Mouse (Mus musculus) gastrocnemius, postnatal 10 days (tissue): Measurements from ENCODE around the gene Wdr91. TPM values are rescaled to one million over a fixed set of nuclear protein-coding genes. Genes with fewer than 3 reads are reported as not detected.

ENCODE experiments used
- DNase-seq: peaks from one replicate; pipeline ENCODE4 v3.0.0; 2021; ENCODE audit warnings: mixed read lengths
- total RNA-seq, 2 experiments: library from RNA; stranded (reverse); gene quantifications; 2 replicates each; pipeline ENCODE4 v1.2.3; 2021

Wdr91 gene
- total RNA-seq, 2 experiments from 2014 or later: 12.0 to 15.6 TPM

- DNase-seq: peak; percentile 28
These were observed 47.8 kb downstream of the Wdr91 start, which contains the start of gene Tmem140 for GRCm38 (mm10) chr6:34862791-34863403. TSS of gene Tmem140 (plus strand) at chr6:34863146.

- DNase-seq: peak; percentile 11
These were observed 48.3 kb downstream of the Wdr91 start for GRCm38 (mm10) chr6:34862381-34862780.

GRCm38 (mm10) chr6:34861546-34862053, 49.1 kb downstream of the Wdr91 start:
- no peak for DNase-seq

GRCm38 (mm10) chr6:34832352-34832751, 78.3 kb downstream of the Wdr91 start:
- no peak for DNase-seq

Other genes with a start within 250 kb of the Wdr91 start
- gene Agbl3, start 130.4 kb downstream of the Wdr91 start, total RNA-seq: 1 to 10 TPM; 4.6 to 5.5 TPM
- 10 to 100 TPM; 12.6 to 12.9 TPM for gene Tmem140, start 47.7 kb downstream of the Wdr91 start, total RNA-seq
- 1 to 10 TPM; 5.6 TPM for gene Cyren, start 32.8 kb downstream of the Wdr91 start, total RNA-seq
- not detected for gene Stra8, start 9.3 kb upstream of the Wdr91 start, total RNA-seq
- under 1 TPM; 0.19 to 0.45 TPM for gene Slc23a4, start 77.5 kb upstream of the Wdr91 start, total RNA-seq
- 10 to 100 TPM; 18.4 to 25.2 TPM for gene Cnot4, start 222.8 kb upstream of the Wdr91 start, total RNA-seq